Mouse (Mus musculus): ENCODE results near the gene Barhl2.

DNA sequence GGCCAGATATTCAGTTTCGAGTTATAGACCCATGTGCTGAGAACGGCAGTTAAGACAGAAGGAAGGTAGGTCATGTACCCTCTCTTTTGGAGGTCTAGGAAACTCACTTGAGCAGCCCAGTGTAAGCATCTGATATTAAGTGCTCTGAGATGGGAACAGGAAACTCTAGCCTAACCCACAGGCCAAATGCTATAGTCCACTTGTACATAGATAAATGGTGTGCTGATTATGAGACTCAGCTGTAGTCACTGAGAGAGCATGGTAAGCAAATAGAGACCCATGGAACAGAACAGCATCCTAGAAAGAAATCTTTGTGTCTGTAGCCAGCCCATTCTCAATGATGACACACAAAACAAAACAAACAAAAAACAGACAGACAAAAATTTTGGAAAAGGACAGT, 55.2 kb downstream of the Barhl2 start:
- no peak for TF ChIP-seq CTCF (IDR thresholded peaks at IDR 0.05; ENCODE audit: borderline replicate concordance, insufficient read depth, low read length)
- no peak for TF ChIP-seq POLR2A (IDR thresholded peaks at IDR 0.05; ENCODE audit: low read depth, low read length)
